Mouse (Mus musculus) embryonic facial prominence, embryonic 11.5 days (tissue): Measurements from ENCODE around the gene Tcea2. TPM values are rescaled to one million over a fixed set of nuclear protein-coding genes. Genes with fewer than 3 reads are reported as not detected.

ENCODE experiments used
- ATAC-seq: fragments of 200-750 bp; cut with Nextera tagmentation; replicated peaks from 2 replicates; pipeline ENCODE4 v1.8.0; 2017; ENCODE audit warnings: low read depth; ENCODE audit not compliant: insufficient number of reproducible peaks, low FRiP score, low TSS enrichment
- DNase-seq: peaks from one replicate; pipeline ENCODE4 v3.0.0-alpha.2; 2015; ENCODE audit warnings: low spot score
- H3K27ac ChIP-seq: fragments of 300-500 bp; sonication (generic); replicated peaks from 2 replicates; pipeline ENCODE4 v1.5.1; 2014; ENCODE audit warnings: mild to moderate bottlenecking, low read depth, low read length, control low read depth
- H3K27me3 ChIP-seq: fragments of 300-500 bp; sonication (generic); 2 replicates; pipeline ENCODE4 v1.6.1; 2014; ENCODE audit warnings: mild to moderate bottlenecking, low read length, moderate library complexity, mixed read lengths; ENCODE audit not compliant: control insufficient read depth, insufficient read depth
- H3K36me3 ChIP-seq: fragments of 300-500 bp; sonication (generic); replicated peaks from 2 replicates; pipeline ENCODE4 v1.6.1; 2014; ENCODE audit warnings: low read depth, mild to moderate bottlenecking, low read length, moderate library complexity, mixed read lengths; ENCODE audit not compliant: control insufficient read depth, insufficient read depth
- H3K4me1 ChIP-seq: fragments of 300-500 bp; sonication (generic); 2 replicates; pipeline ENCODE4 v1.6.1; 2014; ENCODE audit warnings: low read length, mixed read lengths; ENCODE audit not compliant: control insufficient read depth, insufficient read depth
- H3K4me2 ChIP-seq: fragments of 300-500 bp; sonication (generic); 2 replicates; pipeline ENCODE4 v1.6.1; 2014; ENCODE audit warnings: low read depth, mild to moderate bottlenecking, control low read depth, low read length, moderate library complexity
- H3K4me3 ChIP-seq: fragments of 300-500 bp; sonication (generic); 2 replicates; pipeline ENCODE4 v1.5.1; 2014; ENCODE audit warnings: low read depth, low read length, control low read depth
- H3K9ac ChIP-seq: fragments of 300-500 bp; sonication (generic); replicated peaks from 2 replicates; pipeline ENCODE4 v1.6.1; 2014; ENCODE audit warnings: mild to moderate bottlenecking, control low read depth, low read length
- H3K9me3 ChIP-seq: fragments of 300-500 bp; sonication (generic); replicated peaks from 2 replicates; pipeline ENCODE4 v1.6.1; 2016; ENCODE audit warnings: mild to moderate bottlenecking, low read length, inconsistent platforms, mixed read lengths; ENCODE audit not compliant: control insufficient read depth
- WGBS: fragments of 180-500 bp; shearing (Covaris S2); extraction: QIAGEN DNeasy Blood & Tissue Kit; methylation state at CpG from one replicate; pipeline ENCODE4 v1.1.7; 2014; 5-methylcytosine and 5-hydroxymethylcytosine counted together
- polyA plus RNA-seq: library from polyadenylated mRNA; unstranded; fragments of >200 nt; fragmentation: Nextera tagmentation; extraction: Ambion mirVana; gene quantifications from 2 replicates; pipeline ENCODE4 v1.2.1, GENCODE M21; 2014

Tcea2 gene
- polyA plus RNA-seq = 21.8 and 22.5 TPM in 2 replicates

DNA sequence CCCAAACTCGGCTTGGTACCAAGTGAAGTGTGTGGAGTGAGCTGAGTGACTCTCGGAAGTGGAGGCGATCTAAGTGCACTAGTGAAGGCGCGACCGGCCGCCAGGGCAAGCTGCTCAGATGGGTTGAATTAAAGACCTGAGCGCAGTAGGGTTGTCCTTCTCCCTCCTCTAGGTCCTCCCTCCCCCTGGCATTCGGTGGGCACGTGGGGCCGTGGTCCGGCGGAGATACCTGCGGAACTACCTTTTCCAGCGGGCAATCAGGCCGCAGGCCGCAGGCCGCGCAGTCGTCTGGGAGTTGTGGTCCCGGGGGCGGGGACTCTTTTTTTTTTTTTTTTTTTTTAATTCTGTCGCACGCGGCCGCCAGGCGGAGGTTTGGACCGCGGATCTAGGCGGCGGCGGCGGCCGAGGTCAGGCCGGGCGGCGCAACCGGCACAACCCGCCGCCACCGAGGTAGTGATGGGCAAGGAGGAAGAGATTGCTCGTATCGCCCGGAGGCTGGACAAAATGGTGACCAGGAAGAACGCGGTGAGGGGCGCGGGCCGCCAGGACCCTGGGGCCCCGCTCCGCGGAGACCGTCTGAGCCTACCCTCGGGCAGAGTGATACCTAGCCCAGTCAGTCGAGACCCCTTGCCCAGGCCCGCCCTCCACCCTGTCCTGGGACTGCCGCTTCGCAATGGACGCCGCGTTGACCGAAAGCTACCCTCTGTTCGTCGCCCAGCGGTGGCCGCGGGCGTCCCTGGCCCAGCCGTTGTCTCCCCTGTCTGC, at the start of gene Tcea2:
TSS of gene Tcea2 (plus strand) at position 360 of the 765 bp plus-strand sequence.
- Histone ChIP-seq H3K4me1 (no peaks in the 10 kb centered on the region; the same call in 1 of the 2 replicates), H3K36me3 (no peaks in the 10 kb centered on the region), H3K4me3 (peak within 1 kb of the TSS; percentile 62), H3K27ac (peak within 1 kb of the TSS; percentile 44; the same call in 1 of the 2 replicates), H3K4me2 (peak within 1 kb of the TSS; percentile 91), H3K27me3 (no peaks in the 10 kb centered on the region), H3K9ac (peak within 1 kb of the TSS; percentile 87), H3K9me3 (no peaks in the 10 kb centered on the region)
- peak; percentile 46 for ATAC-seq
- peak; percentile 82 for DNase-seq
- under 1% methylated on average over 54 of the region's 69 CpGs for WGBS

DNA sequence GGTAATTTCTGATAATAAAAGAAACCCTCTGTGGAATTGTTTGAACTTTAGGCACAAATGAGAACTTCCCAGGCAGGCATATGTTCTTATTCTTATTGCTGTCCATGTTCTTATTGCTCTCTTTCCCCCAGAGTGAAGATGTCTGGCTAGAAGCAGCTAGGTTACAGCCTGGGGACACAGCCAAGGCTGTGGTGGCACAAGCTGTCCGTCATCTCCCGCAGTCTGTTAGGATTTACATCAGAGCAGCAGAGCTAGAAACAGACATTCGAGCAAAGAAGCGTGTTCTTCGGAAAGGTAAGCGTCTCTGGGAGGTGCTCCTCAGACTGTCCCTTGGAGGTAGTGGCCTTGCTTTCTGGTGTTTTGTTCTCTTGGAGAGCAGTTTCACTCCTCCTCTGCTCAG, 47.5 kb upstream of the Tcea2 start:
- no peak for DNase-seq
- H3K4me3 ChIP-seq = no peak overlapping the region
- WGBS = 93% methylated on average over 6 of the region's 6 CpGs
- H3K36me3 ChIP-seq = peaks cover 6% of the 10 kb centered on the region
- H3K27ac ChIP-seq = no peak overlapping the region
- no peaks in the 10 kb centered on the region for H3K9me3 ChIP-seq
- no peak overlapping the region for H3K9ac ChIP-seq
- H3K27me3 ChIP-seq = no peaks in the 10 kb centered on the region
- ATAC-seq = no peak
- H3K4me1 ChIP-seq = no peaks in the 10 kb centered on the region
- H3K4me2 ChIP-seq = no peak overlapping the region

DNA sequence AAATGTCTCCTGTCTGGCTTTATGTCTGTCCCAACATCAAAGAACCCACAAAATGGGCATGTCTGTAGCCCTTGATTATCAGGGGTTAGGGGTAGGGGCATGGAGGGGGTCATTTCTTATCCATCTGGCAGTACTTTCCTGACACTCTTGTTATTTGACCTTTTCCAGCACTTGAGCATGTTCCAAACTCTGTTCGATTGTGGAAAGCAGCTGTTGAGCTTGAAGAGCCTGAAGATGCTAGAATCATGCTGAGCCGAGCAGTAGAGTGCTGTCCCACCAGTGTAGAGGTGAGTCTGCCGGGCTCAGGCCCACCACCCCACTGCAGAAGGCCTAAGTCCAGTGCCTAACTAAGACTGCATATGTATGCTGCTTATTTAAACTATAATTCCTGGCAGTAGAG, 44.2 kb upstream of the Tcea2 start:
- ATAC-seq = no peak
- H3K4me1 ChIP-seq = no peaks in the 10 kb centered on the region
- H3K9me3 ChIP-seq = no peaks in the 10 kb centered on the region
- no peak for DNase-seq
- WGBS = 85% methylated on average over 3 of the region's 3 CpGs
- H3K27me3 ChIP-seq = no peaks in the 10 kb centered on the region
- peaks cover 9% of the 10 kb centered on the region for H3K36me3 ChIP-seq
- no peak overlapping the region for H3K9ac ChIP-seq
- H3K4me3 ChIP-seq = no peak overlapping the region
- no peak overlapping the region for H3K27ac ChIP-seq
- H3K4me2 ChIP-seq = no peak overlapping the region

DNA sequence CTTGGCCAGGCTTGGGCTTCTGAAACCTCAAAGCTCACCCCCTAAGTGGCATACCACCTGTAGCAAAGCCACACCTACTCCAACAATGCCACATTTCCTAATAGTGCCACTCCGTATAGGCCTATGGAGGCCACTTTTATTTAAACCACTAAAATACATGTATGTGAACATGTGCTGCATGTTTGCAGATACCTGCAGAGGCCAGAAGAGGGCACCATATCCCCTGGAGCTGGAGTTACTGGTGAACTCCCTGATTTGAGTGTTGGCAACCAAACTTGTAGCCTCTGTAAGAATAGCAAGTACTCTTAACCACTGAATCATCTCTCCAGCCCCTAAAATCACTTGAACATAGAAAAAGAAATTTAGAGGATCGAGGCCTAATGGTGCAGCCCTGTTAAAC, 35.7 kb upstream of the Tcea2 start:
- H3K9me3 ChIP-seq = no peaks in the 10 kb centered on the region
- H3K27ac ChIP-seq = no peak overlapping the region
- H3K4me3 ChIP-seq = no peak overlapping the region
- peak; percentile 65 for DNase-seq
- H3K27me3 ChIP-seq = no peaks in the 10 kb centered on the region
- ATAC-seq = peak; percentile 49; the same call in 1 of the 2 replicates
- H3K4me1 ChIP-seq = no peaks in the 10 kb centered on the region
- peaks cover 10% of the 10 kb centered on the region for H3K36me3 ChIP-seq
- 90% methylated on average over 2 of the region's 2 CpGs for WGBS
- H3K4me2 ChIP-seq = no peak overlapping the region
- H3K9ac ChIP-seq = no peak overlapping the region

DNA sequence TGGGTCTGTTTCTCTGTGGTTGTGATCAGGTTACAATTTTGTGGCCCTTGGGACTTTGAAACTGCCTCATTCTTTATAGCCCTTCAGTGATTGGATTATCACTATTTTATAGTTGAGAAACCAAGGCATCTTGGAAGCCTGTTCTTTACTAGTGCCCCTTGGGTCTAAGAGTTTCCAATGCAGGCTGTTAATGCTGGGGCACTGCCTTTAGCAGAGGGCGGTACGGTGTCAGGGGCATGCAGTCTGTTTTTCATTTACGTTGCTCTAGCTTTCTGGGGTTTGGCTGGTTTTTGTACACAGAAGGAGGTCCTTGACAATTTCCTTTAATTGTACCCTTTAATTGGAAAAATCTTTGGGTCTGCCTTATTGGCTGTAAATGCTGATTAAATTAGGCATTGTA, 34.4 kb upstream of the Tcea2 start:
- Histone ChIP-seq H3K4me2 (no peak overlapping the region), H3K27ac (no peak overlapping the region), H3K4me3 (no peak overlapping the region), H3K36me3 (peaks cover 12% of the 10 kb centered on the region), H3K9ac (no peak overlapping the region), H3K9me3 (no peaks in the 10 kb centered on the region), H3K4me1 (no peaks in the 10 kb centered on the region), H3K27me3 (no peaks in the 10 kb centered on the region)
- no peak for ATAC-seq
- 75% methylated on average over 3 of the region's 3 CpGs for WGBS
- DNase-seq = peak; percentile 31

DNA sequence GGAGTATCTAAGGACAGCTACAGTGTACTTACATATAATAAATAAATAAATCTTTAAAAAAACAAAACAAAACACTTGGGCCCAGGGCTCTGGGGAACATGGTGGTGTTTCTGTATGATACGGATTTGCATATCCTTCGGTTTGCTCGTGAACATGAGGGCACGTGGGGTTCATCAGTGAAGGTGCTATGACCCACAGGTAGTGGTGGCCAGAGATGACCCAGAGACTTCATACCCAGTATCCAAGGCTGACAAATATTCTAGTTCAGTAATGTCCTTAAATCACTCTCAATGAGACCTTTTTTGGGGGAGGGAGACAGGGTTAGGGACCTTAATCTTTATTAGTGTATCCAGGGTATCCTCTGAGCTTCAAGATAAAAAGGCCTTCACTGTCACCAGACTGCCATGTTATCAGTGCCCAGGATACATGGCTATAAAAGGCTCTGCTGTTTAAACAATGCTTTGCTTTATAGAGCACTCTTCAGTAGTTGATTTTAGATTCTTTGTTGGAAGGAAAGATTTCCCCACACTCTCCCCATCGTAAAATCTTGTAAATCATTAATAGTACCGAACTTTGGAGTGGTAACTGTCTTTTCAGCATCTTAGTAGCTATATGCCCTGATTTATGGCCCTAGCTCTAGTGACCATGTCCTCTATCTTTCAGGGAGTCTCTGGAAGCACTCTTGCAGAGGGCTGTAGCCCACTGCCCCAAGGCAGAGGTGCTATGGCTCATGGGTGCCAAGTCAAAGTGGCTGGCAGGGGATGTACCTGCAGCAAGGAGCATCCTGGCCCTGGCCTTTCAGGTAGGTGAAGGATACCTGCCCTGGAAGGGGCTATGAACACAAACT, 33.3 kb upstream of the Tcea2 start:
- Histone ChIP-seq H3K9me3 (no peaks in the 10 kb centered on the region), H3K27me3 (no peaks in the 10 kb centered on the region), H3K4me2 (no peak overlapping the region), H3K4me1 (no peaks in the 10 kb centered on the region), H3K4me3 (no peak overlapping the region), H3K9ac (no peak overlapping the region), H3K27ac (no peak overlapping the region), H3K36me3 (peaks cover 12% of the 10 kb centered on the region)
- ATAC-seq (no peak), DNase-seq (no peak)
- WGBS = 93% methylated on average over 6 of the region's 6 CpGs

DNA sequence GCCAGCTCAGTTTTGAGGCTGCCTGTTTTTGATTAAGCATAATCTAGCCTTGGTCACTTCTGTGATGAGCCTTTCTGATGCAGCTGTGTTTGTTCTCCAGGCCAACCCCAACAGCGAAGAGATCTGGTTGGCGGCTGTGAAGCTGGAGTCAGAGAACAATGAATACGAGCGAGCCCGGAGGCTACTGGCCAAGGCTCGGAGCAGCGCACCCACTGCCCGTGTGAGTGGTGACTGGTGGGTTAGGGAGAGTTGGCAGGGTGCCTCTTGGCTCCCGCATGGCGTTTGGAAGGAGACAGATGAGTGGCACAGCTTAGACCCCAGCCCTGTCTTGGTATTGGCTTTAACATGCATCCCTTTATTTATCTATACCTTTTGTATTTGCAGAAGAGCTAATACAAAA, 31.2 kb upstream of the Tcea2 start:
- no peaks in the 10 kb centered on the region for H3K9me3 ChIP-seq
- no peak overlapping the region for H3K4me2 ChIP-seq
- no peak overlapping the region for H3K9ac ChIP-seq
- H3K4me3 ChIP-seq = no peak overlapping the region
- 87% methylated on average over 10 of the region's 10 CpGs for WGBS
- no peak for ATAC-seq
- no peak overlapping the region for H3K27ac ChIP-seq
- no peaks in the 10 kb centered on the region for H3K4me1 ChIP-seq
- peaks cover 12% of the 10 kb centered on the region for H3K36me3 ChIP-seq
- no peaks in the 10 kb centered on the region for H3K27me3 ChIP-seq
- DNase-seq = no peak

DNA sequence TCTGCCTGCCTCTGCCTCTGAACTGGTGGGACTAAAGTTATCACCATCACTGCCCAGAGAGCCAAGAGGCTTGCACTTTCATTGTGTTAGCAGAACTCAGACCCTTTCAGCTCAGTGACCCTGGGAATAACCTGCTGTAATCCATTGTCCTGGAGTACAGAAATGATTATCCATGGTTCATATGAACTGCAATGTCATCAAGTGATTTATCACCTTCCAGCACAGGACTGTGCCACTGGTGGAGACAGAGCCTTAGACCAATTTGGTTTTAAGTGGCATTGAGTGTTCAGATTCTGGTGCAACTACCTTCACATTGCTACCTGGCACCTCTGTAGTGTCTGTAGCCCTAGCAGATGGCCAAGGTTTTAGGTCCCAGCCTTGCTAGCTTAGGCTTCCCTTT, 27.0 kb upstream of the Tcea2 start:
- H3K9me3 ChIP-seq = no peaks in the 10 kb centered on the region
- H3K36me3 ChIP-seq = peaks cover 17% of the 10 kb centered on the region

More for the DNA sequence above, 27.0 kb upstream of the Tcea2 start:
- DNase-seq (no peak), ATAC-seq (no peak)
- Histone ChIP-seq H3K27me3 (no peaks in the 10 kb centered on the region), H3K4me2 (no peak overlapping the region), H3K4me3 (no peak overlapping the region), H3K9ac (no peak overlapping the region), H3K4me1 (no peaks in the 10 kb centered on the region), H3K27ac (no peak overlapping the region)
